Mouse (Mus musculus): Measurements from ENCODE around the gene Hsp90ab1. TPM values are rescaled to one million over a fixed set of nuclear protein-coding genes. Genes with fewer than 3 reads are reported as not detected.
A peak's percentile ranks its signal among the peaks of the same experiment; 100 is the strongest.

Hsp90ab1 gene
- polyA plus RNA-seq, 1 experiment: 980 TPM

- peaks cover 4% of the 10 kb centered on the region; the same call in 1 of the 2 replicates for H3K4me1 ChIP-seq (ENCODE audit: control insufficient read depth, insufficient read depth, low read length)
- H3K27ac ChIP-seq (ENCODE audit: insufficient read depth, low read length): peak overlapping the region; percentile 98
- TF ChIP-seq CTCF (IDR thresholded peaks at IDR 0.05; ENCODE audit: extremely low read depth, insufficient read depth, low read length) (no peak), POLR2A (IDR thresholded peaks at IDR 0.05; ENCODE audit: extremely low read depth, insufficient read depth, low read length) (peak; percentile 62; the same call in 1 of the 2 replicates)
- H3K4me3 ChIP-seq (ENCODE audit: insufficient read depth, low read length): peak overlapping the region; percentile 48
Measured at GRCm38 (mm10) chr17:45573780-45574123, 681 bp upstream of the Hsp90ab1 start.

- H3K4me3 ChIP-seq (ENCODE audit: insufficient read depth, low read length): peak overlapping the region; percentile 48
- TF ChIP-seq CTCF (IDR thresholded peaks at IDR 0.05; ENCODE audit: extremely low read depth, insufficient read depth, low read length) (no peak), POLR2A (IDR thresholded peaks at IDR 0.05; ENCODE audit: extremely low read depth, insufficient read depth, low read length) (peak; percentile 65; the same call in 1 of the 2 replicates)
- peaks cover 4% of the 10 kb centered on the region; the same call in 1 of the 2 replicates for H3K4me1 ChIP-seq (ENCODE audit: control insufficient read depth, insufficient read depth, low read length)
- H3K27ac ChIP-seq (ENCODE audit: insufficient read depth, low read length): peak overlapping the region; percentile 99
Measured at GRCm38 (mm10) chr17:45572103-45573086, 676 bp downstream of the Hsp90ab1 start.

GRCm38 (mm10) chr17:45569999-45570398 is 3.1 kb downstream of the Hsp90ab1 start:
- no peak for TF ChIP-seq CTCF (IDR thresholded peaks at IDR 0.05; ENCODE audit: extremely low read depth, insufficient read depth, low read length)
- TF ChIP-seq POLR2A (IDR thresholded peaks at IDR 0.05; ENCODE audit: extremely low read depth, insufficient read depth, low read length): no peak
- no peak overlapping the region for H3K4me3 ChIP-seq (ENCODE audit: insufficient read depth, low read length)
- H3K4me1 ChIP-seq (ENCODE audit: control insufficient read depth, insufficient read depth, low read length): peaks cover 4% of the 10 kb centered on the region; the same call in 1 of the 2 replicates
- no peak overlapping the region for H3K27ac ChIP-seq (ENCODE audit: insufficient read depth, low read length)

- Histone ChIP-seq H3K4me3 (ENCODE audit: insufficient read depth, low read length) (no peak overlapping the region), H3K4me1 (ENCODE audit: control insufficient read depth, insufficient read depth, low read length) (peaks cover 4% of the 10 kb centered on the region; the same call in 1 of the 2 replicates), H3K27ac (ENCODE audit: insufficient read depth, low read length) (no peak overlapping the region)
- TF ChIP-seq CTCF (IDR thresholded peaks at IDR 0.05; ENCODE audit: extremely low read depth, insufficient read depth, low read length): no peak
- no peak for TF ChIP-seq POLR2A (IDR thresholded peaks at IDR 0.05; ENCODE audit: extremely low read depth, insufficient read depth, low read length)
Measured at GRCm38 (mm10) chr17:45568990-45569389, 4.1 kb downstream of the Hsp90ab1 start.

DNA sequence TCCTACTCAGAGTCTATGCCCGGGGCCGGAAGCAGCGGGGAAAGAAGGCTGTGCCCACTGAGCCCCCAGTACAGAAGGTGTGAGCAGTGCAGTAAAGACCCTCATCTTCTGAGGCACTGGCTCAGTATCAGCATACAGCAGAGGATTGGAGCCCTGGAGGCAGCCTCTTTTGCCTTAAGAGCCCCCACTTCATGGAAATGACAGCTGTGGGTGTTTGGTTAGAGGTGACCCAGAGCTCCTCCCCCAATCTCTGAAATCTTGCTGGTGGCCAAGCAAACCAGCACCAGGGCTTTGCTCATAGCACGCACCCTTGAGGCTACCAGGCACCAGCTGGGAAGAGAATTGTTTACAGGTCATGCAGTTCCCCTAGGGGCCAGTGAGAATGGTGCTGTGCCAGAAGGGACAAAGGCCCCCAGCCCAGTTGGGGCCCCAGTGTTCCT is 5.9 kb downstream of the Hsp90ab1 start:
- Histone ChIP-seq H3K4me3 (ENCODE audit: insufficient read depth, low read length) (no peak overlapping the region), H3K4me1 (ENCODE audit: control insufficient read depth, insufficient read depth, low read length) (peaks cover 4% of the 10 kb centered on the region; the same call in 1 of the 2 replicates), H3K27ac (ENCODE audit: insufficient read depth, low read length) (no peak overlapping the region)
- TF ChIP-seq CTCF (IDR thresholded peaks at IDR 0.05; ENCODE audit: extremely low read depth, insufficient read depth, low read length): no peak
- TF ChIP-seq POLR2A (IDR thresholded peaks at IDR 0.05; ENCODE audit: extremely low read depth, insufficient read depth, low read length): no peak

DNA sequence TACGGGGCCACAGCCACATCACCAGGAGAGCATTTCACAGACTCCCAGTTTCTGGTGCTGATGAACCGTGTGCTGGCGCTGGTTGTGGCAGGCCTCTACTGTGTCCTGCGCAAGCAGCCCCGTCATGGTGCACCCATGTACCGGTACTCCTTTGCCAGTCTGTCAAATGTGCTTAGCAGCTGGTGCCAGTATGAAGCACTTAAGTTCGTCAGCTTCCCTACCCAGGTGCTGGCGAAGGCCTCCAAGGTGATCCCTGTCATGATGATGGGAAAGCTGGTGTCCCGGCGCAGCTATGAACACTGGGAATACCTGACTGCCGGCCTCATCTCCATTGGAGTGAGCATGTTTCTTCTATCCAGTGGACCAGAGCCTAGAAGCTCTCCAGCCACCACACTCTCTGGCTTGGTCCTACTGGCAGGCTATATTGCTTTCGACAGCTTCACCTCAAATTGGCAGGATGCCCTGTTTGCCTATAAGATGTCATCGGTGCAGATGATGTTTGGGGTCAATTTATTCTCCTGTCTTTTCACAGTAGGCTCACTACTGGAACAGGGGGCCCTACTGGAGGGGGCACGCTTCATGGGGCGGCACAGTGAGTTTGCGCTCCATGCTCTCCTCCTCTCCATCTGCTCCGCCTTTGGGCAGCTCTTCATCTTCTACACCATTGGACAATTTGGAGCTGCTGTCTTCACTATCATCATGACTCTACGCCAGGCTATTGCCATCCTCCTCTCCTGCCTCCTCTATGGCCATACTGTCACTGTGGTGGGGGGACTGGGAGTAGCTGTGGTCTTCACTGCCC is 6.5 kb downstream of the Hsp90ab1 start:
- TF ChIP-seq CTCF (IDR thresholded peaks at IDR 0.05; ENCODE audit: extremely low read depth, insufficient read depth, low read length) (no peak), POLR2A (IDR thresholded peaks at IDR 0.05; ENCODE audit: extremely low read depth, insufficient read depth, low read length) (no peak)
- Histone ChIP-seq H3K27ac (ENCODE audit: insufficient read depth, low read length) (no peak overlapping the region), H3K4me1 (ENCODE audit: control insufficient read depth, insufficient read depth, low read length) (peaks cover 4% of the 10 kb centered on the region; the same call in 1 of the 2 replicates), H3K4me3 (ENCODE audit: insufficient read depth, low read length) (no peak overlapping the region)

GRCm38 (mm10) chr17:45566031-45566359 is 7.1 kb downstream of the Hsp90ab1 start:
- no peak for TF ChIP-seq POLR2A (IDR thresholded peaks at IDR 0.05; ENCODE audit: extremely low read depth, insufficient read depth, low read length)
- TF ChIP-seq CTCF (IDR thresholded peaks at IDR 0.05; ENCODE audit: extremely low read depth, insufficient read depth, low read length): no peak
- Histone ChIP-seq H3K4me3 (ENCODE audit: insufficient read depth, low read length) (no peak overlapping the region), H3K4me1 (ENCODE audit: control insufficient read depth, insufficient read depth, low read length) (peaks cover 3% of the 10 kb centered on the region; the same call in 1 of the 2 replicates), H3K27ac (ENCODE audit: insufficient read depth, low read length) (no peak overlapping the region)

DNA sequence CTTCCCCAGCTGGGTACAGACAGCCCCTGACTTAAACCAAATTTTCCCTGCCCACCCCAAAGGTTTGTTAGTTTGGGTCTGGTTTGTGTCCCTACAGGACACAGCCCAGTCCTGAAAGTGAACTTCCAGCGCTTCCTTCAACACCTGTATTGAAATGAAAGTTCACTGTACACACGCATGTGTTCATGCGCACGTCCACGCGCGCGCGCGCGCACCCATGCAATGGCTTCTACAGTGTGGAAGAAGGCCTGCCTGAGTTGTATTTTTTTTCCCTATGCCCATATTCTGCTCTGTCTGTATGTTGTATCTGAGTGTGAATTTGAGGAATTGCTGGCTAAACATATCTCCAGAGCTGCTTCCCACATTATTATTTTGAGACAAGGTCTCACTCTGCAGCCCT is 8.0 kb downstream of the Hsp90ab1 start:
- Histone ChIP-seq H3K4me3 (ENCODE audit: insufficient read depth, low read length) (no peak overlapping the region; the same call in 1 of the 2 replicates), H3K27ac (ENCODE audit: insufficient read depth, low read length) (no peak overlapping the region)

GRCm38 (mm10) chr17:45564531-45565084 is 8.5 kb downstream of the Hsp90ab1 start:
- no peaks in the 10 kb centered on the region for H3K4me1 ChIP-seq (ENCODE audit: control insufficient read depth, insufficient read depth, low read length)
- peak overlapping the region; percentile 79 for H3K4me3 ChIP-seq (ENCODE audit: insufficient read depth, low read length)
- TF ChIP-seq POLR2A (IDR thresholded peaks at IDR 0.05; ENCODE audit: extremely low read depth, insufficient read depth, low read length) (no peak), CTCF (IDR thresholded peaks at IDR 0.05; ENCODE audit: extremely low read depth, insufficient read depth, low read length) (no peak)
- no peak overlapping the region; the same call in 1 of the 2 replicates for H3K27ac ChIP-seq (ENCODE audit: insufficient read depth, low read length)

More for the DNA sequence above, 8.0 kb downstream of the Hsp90ab1 start:
- peaks cover 2% of the 10 kb centered on the region; the same call in 1 of the 2 replicates for H3K4me1 ChIP-seq (ENCODE audit: control insufficient read depth, insufficient read depth, low read length)
- TF ChIP-seq POLR2A (IDR thresholded peaks at IDR 0.05; ENCODE audit: extremely low read depth, insufficient read depth, low read length) (no peak), CTCF (IDR thresholded peaks at IDR 0.05; ENCODE audit: extremely low read depth, insufficient read depth, low read length) (no peak)

Data from cortical plate, adult 2 months (tissue).